Mouse (Mus musculus) frontal cortex, postnatal 14 days (tissue): ENCODE measurements around the gene Cmah.
A peak's percentile ranks its signal among the peaks of the same experiment; 100 is the strongest.

Experiments used
- DNase-seq, 2 experiments: peaks; one replicate each; pipeline ENCODE4 v3.0.0; 2022; ENCODE audit warnings: low spot score in 2 of 2

The Cmah gene

GRCm38 (mm10) chr13:24416409-24416808 lies 89.2 kb downstream of the Cmah start:
- DNase-seq = peak in 1 of 2 experiments; percentile 6

DNA sequence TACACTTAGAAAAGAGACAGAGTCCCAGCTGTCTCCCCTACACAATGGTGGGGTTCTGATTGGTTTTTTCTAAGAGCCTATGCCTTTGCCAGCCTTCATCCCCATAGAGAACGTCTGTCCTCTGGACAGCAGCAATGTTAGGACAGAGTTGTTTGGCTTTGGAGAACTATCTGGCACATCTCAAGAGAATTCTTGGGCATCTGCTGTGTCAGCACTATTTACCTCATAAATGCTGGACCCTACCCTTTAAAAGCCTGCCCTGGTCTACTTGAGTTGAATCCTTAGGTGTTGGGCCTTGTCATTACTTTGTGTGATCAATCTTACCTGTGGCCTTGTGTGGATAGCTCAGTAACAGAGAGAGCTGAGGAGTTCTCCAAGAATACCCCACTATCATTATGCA lies 90.8 kb downstream of the Cmah start:
- no peak for DNase-seq

DNA sequence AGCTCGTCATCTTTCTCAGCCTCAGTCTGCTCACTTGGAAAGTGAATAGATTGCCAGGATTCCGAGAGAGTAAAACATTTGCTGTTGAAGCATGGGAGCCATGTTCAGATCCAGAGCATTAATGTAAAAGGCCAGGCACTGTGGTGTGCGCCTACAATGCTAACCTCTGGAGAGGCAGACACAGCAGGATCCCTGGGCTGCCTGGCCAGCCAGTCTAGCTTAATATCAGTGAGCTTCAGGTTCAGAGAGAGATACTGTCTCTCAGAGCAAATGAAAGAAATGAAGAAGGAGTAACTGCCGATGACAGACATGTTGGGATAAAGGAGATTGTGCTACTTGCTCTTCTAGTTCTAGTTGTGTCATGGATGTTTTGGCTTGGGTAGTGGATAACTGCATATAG lies 91.6 kb downstream of the Cmah start:
- no peak for DNase-seq

DNA sequence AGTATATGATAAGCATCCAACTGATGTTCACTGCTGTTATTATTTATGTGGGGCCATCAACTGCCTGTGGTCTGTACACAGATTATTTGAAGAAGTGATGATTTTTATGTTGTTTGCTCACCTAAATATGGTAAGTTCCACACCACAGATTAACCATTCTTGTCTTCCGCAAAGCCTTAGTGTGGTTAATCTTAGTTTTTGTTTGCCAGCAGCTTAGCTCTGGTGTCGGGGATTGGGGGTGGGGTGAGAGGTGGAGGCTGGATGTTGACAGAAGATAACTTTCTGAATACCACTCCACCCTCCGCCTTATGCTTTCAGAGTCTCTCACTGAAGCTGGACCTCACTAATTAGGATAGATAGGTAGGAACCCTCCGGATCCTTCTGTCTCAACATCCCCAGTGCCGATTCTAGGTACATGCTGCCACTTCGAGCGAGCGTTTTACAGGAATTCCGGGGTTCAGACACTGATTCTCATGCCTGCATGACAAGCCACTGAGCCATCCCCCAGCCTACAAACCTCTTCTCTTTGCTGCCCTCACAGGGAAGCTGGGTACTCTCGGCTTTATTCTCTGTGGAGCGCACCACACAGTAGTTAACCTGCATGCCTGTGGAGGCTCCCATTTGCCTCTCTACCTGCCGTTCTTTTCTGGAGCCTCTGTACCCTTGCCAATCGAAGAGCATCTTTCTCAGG lies 92.5 kb downstream of the Cmah start:
- no peak for DNase-seq

- no peak for DNase-seq
Observed at GRCm38 (mm10) chr13:24421987-24422386, 94.8 kb downstream of the Cmah start.

GRCm38 (mm10) chr13:24430215-24430614 lies 103.0 kb downstream of the Cmah start:
- no peak for DNase-seq

DNA sequence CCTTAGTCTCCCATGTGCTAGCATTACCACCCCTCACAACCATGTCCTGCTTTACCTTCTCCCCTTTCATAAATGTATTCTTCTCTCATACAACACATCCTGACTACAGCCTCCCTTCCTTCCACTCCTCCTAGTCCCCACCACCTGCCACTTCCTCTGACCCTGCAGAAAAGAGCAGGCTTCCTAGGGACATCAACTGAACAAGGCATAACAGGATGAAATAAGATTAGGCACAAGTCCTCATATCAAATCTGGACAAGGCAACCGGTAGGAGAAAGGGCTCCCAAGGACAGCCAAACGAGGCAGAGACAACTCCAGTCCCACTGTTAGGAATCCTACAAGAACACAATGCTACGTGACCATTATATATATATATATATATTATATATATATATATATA lies 104.4 kb downstream of the Cmah start:
- DNase-seq = no peak

DNA sequence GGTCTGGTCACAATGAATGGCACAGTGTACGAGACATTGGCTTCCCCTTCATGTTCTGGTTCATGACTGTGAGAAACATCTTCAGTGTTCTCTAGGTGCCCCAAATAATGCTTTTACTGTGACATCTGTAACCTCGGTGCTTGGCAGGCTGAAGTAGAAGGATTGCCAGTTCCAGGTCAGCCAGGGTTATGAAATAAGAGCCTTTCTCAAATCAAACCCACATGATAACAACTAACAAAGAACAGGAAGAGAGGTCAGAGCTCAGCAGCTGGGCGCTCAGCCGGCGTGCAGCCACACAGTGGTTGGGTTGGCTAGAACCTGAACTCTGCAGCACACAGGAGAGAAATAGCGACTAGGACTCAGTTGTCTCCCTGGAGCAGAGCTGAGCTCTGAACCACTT lies 115.1 kb downstream of the Cmah start:
- DNase-seq = no peak

DNA sequence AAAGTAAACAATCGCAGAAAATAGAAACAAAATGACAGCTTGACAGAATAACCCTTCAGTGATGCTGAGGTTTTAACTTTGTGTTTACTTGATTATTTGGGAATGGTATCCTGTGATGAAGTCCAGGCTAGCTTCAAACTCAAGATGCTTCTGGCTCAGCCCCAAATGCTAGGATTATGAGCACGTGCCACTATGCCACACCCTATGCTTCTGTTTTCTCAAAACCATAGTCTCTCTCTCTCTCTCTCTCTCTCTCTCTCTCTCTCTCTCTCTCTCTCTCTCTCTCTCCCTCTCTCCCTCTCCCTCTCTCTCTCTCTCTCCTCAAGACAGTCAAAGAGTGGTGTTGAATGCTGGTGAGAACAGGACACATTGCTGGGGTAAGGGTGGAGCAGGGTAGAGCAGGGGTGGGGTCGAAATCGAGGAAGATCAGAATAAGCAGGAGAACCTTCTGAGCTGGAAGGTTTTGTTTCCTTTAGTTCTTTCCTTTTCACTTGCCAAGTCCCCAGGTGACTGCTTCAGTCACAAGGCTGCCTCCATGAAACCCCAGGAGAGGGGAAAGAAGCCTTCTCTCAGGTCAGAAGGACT lies 116.7 kb downstream of the Cmah start:
- DNase-seq = no peak

- no peak for DNase-seq
Observed at GRCm38 (mm10) chr13:24444709-24445108, 117.5 kb downstream of the Cmah start.

DNA sequence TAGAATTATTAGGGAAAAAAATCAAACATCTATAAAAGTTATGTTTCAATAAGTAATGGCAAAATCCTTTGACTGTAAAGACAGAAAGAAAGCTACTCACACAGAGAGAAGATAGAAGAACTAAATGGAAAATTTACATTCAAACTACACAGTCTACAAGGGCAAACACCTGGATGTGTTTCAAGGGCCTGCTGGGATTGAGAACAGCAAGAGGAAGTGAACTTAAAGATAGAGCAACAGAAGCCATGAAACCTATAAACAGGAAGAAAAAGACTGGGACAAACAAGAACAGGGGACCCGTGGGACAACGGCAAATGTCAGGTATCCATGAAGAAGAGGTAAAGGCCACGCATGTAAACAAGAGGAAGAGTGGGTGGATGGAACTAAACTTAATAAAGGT lies 118.0 kb downstream of the Cmah start:
- no peak for DNase-seq

GRCm38 (mm10) chr13:24446081-24446480 lies 118.9 kb downstream of the Cmah start:
- DNase-seq = no peak

DNA sequence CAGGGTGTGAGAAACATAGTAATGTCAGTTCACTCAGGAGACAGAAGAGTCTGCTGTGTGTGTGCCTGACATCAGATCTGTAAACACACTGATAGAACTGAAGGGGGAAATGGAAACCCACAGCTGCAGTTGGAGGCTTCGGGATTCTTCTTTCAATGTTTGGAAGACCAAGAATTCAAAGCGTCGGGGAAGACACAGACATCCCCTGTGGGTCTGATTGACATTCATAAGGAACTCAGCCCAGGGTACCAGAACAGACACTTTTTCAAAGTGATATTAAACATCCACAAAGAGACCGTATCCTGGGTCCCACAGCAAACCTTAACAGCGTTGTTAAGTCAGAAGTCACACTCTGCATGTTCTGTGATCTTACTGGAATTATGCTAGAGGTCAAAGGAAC lies 119.8 kb downstream of the Cmah start:
- no peak for DNase-seq

DNA sequence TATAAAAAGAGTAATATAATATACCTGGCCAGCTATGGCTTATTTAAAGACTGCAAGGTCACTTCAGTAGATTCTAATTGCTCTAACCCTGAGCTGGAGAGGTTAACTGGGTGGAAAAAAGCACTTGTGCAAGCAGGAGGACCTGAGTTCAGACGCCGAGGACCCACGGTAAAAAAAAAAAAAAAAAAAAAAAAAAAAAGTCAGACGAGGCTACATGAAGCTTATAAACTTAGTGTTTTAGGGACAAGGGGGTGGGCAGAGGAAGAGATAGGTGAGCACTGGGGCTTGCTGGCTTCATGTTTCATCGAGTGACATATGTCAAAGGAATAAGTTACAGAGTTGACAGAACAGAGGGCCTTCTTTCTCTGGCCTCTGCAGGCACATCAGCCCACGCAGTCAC lies 121.4 kb downstream of the Cmah start:
- DNase-seq = no peak

DNA sequence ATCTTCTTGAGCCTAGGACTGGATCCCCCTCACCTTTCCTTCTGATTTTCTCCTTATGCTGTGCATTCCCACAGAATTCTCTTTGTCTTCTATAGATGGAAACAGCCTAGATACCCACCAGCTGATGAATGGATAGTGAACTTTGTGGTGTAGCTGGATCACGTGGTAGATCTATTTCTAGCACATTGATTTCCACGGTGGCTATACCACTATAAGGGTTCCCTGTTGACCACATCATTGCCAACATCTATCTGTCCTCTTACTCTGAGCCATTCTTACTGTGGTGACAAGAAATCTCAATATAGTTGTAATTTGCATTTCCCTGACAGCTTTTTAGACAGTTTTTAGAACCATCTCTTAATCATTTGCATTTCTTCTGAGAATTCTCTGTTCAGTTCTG lies 124.3 kb downstream of the Cmah start:
- DNase-seq = no peak

DNA sequence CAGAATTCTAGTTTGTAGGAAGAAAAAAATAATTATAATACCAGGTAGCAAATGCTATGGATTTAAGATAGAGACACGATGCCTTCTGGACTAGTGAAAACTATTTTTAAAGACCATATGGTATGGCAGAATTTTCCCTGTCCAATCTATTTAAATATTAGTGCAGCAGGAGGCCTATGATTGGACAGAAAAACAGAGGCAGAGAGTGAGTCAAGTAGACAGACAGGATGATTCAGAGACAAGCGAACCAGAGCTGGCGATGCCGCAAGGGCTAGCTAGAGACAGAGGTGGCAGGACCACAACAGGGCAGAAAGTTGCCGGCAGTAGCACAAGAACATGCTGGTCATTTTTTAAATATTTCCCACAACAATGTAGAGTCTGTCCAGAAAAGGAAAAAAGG lies 126.5 kb downstream of the Cmah start:
- no peak for DNase-seq

DNA sequence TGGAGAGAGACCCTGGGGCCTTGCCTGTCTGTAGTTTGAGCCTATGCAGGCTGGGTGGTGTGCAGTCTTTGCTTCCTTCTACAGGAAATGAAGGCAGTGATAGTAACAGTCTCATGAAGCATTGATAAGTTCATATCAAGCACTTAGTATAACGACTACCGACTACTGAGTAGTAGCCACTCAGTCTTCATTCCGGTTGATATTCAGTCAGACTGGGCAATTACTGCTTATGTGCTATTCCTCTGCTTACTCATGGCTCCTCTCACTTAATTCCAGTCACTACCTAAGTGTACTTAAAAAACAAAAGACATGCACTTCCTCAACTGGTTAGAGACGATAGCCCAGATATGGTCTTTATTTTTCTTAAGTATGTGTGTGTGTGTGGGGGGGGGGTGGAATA lies 129.2 kb downstream of the Cmah start:
- no peak for DNase-seq

DNA sequence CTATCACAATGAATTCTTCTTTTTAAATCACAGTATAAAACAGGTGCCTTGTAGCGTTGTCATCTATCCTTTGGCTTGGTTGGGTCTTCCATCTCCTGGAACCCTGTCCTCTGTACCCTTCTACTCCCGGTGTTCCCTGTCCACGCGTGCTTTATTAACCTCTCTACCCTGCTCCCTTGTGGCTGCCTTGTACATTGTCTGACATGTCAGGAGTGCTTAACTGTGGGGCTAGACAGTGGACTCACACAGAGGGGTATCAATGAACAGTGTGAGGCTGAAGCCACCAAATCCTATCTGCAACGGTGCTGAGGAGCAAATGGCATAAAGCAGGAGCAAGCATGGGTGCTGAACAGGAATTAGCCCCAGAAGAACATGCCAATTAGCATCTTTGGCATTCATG lies 133.3 kb downstream of the Cmah start:
- DNase-seq = no peak

- DNase-seq = no peak
Observed at GRCm38 (mm10) chr13:24463767-24464166, 136.6 kb downstream of the Cmah start.

GRCm38 (mm10) chr13:24466027-24466426 lies 138.8 kb downstream of the Cmah start:
- no peak for DNase-seq

GRCm38 (mm10) chr13:24467806-24468205 lies 140.6 kb downstream of the Cmah start:
- DNase-seq = no peak

- DNase-seq = no peak
Observed at GRCm38 (mm10) chr13:24477564-24477963, 150.4 kb downstream of the Cmah start.

GRCm38 (mm10) chr13:24479516-24479915 lies 152.3 kb downstream of the Cmah start:
- DNase-seq = no peak

- no peak for DNase-seq
Observed at GRCm38 (mm10) chr13:24480824-24481223, 153.6 kb downstream of the Cmah start.
